In the genomic region with DNA sequence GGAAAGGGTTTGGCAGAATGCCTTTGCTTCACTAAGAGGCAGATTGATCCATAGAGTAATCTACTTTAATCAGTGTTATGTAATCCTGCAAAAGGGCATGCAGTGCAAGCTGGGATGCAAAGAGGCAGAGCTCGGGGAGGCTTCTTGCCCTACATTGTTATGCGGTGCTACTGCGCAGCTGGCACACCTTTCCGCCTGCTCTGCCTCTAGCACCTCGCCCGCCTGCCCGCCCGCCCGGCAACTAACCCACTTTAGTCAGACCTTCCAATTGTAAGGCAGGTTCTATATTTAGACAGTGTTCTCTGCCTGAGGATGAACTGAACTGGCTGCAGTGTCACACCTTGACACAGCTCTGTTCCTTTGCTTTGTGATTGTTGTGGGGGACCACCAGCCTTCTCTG, we compare ENCODE assay signal across 13 mouse cellular contexts.
DNase-seq lines count a peak whose midpoint lies in the region; ATAC-seq lines count a peak whose summit lies in the region.
"Had no signal": no experiment of that assay in that cellular context is flagged by ENCODE, and none has a peak within 500 bp of the region (broad histone marks: within the 10 kb centered on the region; RNA-seq: fewer than 3 reads in every experiment).

No protein-coding gene starts in this region.

- H3K27me3 ChIP-seq in heart, embryonic 10.5 days (ENCODE audit: insufficient read depth, poor library complexity, severe bottlenecking): no peaks in the 10 kb centered on the region
- H3K27me3 ChIP-seq in heart, embryonic 12.5 days (replicated peaks): no peaks in the 10 kb centered on the region
- no peaks in the 10 kb centered on the region for H3K27me3 ChIP-seq in midbrain, embryonic 13.5 days

- H3K27ac ChIP-seq in heart, embryonic 10.5 days: no peak overlapping the region
- H3K27ac ChIP-seq in heart, embryonic 12.5 days (ENCODE audit: poor library complexity, severe bottlenecking): no peak overlapping the region
- H3K27ac ChIP-seq in midbrain, embryonic 13.5 days: no peak overlapping the region

- ATAC-seq in heart, embryonic 12.5 days (ENCODE audit: insufficient number of reproducible peaks, low FRiP score): no peak
- no peak for ATAC-seq in midbrain, embryonic 13.5 days
- ATAC-seq: forebrain, embryonic 16.5 days; midbrain, embryonic 16.5 days; Patski had no signal

- H3K4me3 ChIP-seq in heart, embryonic 10.5 days: no peak overlapping the region
- no peak overlapping the region for H3K4me3 ChIP-seq in heart, embryonic 12.5 days
- no peak overlapping the region for H3K4me3 ChIP-seq in midbrain, embryonic 13.5 days (replicated peaks)

- H3K36me3 ChIP-seq in heart, embryonic 10.5 days: no peaks in the 10 kb centered on the region
- H3K36me3 ChIP-seq in heart, embryonic 12.5 days: no peaks in the 10 kb centered on the region
- H3K36me3 ChIP-seq in midbrain, embryonic 13.5 days: no peaks in the 10 kb centered on the region

- H3K4me2 ChIP-seq in heart, embryonic 12.5 days: peak overlapping the region; percentile 42
- no peak overlapping the region for H3K4me2 ChIP-seq in midbrain, embryonic 13.5 days (replicated peaks)

- peak; percentile 89 for DNase-seq in heart, adult 11 months
- DNase-seq in heart, embryonic 10.5 days (ENCODE audit: low spot score): no peak
- DNase-seq in right cerebral cortex, adult 2 months (ENCODE audit: low spot score in 2 of 2): peak; percentile 8 to 15
- no peak for DNase-seq in right cerebral cortex, postnatal 10 days (ENCODE audit: low spot score in 2 of 2)
- DNase-seq in right cerebral cortex, postnatal 36 days (ENCODE audit: low spot score in 2 of 2): peak; percentile 4 to 8
- no peak for DNase-seq in adrenal gland, adult 18-20 months (ENCODE audit: low spot score in 2 of 2)
- DNase-seq: adrenal gland, postnatal 25 days; lung, postnatal 10 days had no signal

- 47% methylated on average over 9 of the region's 9 CpGs for WGBS in heart, embryonic 10.5 days
- 43% methylated on average over 9 of the region's 9 CpGs for WGBS in heart, embryonic 12.5 days
- 75% methylated on average over 9 of the region's 9 CpGs for WGBS in midbrain, embryonic 13.5 days

- H3K9ac ChIP-seq in heart, embryonic 12.5 days: no peak overlapping the region
- no peak overlapping the region for H3K9ac ChIP-seq in midbrain, embryonic 13.5 days (replicated peaks)

- no peaks in the 10 kb centered on the region for H3K9me3 ChIP-seq in heart, embryonic 10.5 days
- H3K9me3 ChIP-seq in heart, embryonic 12.5 days (replicated peaks): no peaks in the 10 kb centered on the region
- H3K9me3 ChIP-seq in midbrain, embryonic 13.5 days: no peaks in the 10 kb centered on the region

- peaks cover 48% of the 10 kb centered on the region for H3K4me1 ChIP-seq in heart, embryonic 10.5 days
- H3K4me1 ChIP-seq in heart, embryonic 12.5 days (replicated peaks): peaks cover 34% of the 10 kb centered on the region
- H3K4me1 ChIP-seq in midbrain, embryonic 13.5 days (replicated peaks): peaks cover 7% of the 10 kb centered on the region

Comparison
In these comparisons a context has a peak if more than half of its experiments do, and no peak if none do; other contexts are left out.
1. DNase-seq: peak in heart, adult 11 months (single experiment), right cerebral cortex, adult 2 months (2 of 2) and right cerebral cortex, postnatal 36 days (2 of 2); none in heart, embryonic 10.5 days (single experiment), right cerebral cortex, postnatal 10 days (0 of 2) and adrenal gland, adult 18-20 months (0 of 2).